Mouse (Mus musculus): Measurements from ENCODE around the gene Chmp6. TPM values are rescaled to one million over a fixed set of nuclear protein-coding genes. Genes with fewer than 3 reads are reported as not detected.

Gene Chmp6
- total and polyA plus RNA-seq, 3 experiments, result 58.3 to 76.7 TPM; not detected in 1

DNA sequence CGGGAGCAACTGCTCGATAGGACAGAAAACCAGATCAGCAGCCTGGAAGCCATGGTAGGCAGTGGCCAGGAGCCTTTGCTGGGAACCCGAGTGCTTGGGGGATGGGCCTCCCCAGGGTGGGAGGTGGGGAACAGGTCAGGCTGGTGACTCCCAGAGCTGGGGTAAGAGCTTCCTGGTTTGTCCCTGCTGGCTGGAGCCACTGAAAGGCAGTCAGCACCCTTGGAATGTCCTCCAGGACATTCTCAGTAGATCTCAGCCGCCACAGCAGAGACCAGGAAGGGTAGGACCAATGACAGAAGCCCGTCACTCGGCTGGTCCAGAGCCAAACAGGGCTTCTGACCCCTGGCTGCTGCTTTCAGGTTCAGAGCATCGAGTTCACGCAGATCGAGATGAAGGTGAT, 2.4 kb downstream of the Chmp6 start:
- Histone ChIP-seq H3K9me3 (replicated peaks; ENCODE audit: insufficient read depth, low read length) (no peaks in the 10 kb centered on the region), H3K27me3 (ENCODE audit: control insufficient read depth in 1 of 2, insufficient read depth in 2 of 2, low read length in 2 of 2) (no peaks in the 10 kb centered on the region), H3K4me3 (ENCODE audit: control insufficient read depth in 1 of 2, insufficient read depth in 1 of 2, low read depth in 2 of 2, low read length in 2 of 2) (no peak overlapping the region), H3K4me1 (ENCODE audit: control insufficient read depth in 1 of 2, insufficient read depth in 2 of 2, low read length in 2 of 2) (peaks cover 0 to 13% of the 10 kb centered on the region in 2 experiments; a peak in 3 of 4 replicates), H3K27ac (ENCODE audit: control insufficient read depth, low read depth, low read length) (no peak overlapping the region), H3K79me2 (ENCODE audit: control insufficient read depth, insufficient read depth, low read length, poor library complexity) (peaks cover 5% of the 10 kb centered on the region; the same call in 1 of the 2 replicates), H3K9ac (ENCODE audit: control insufficient read depth, low read depth, low read length, poor library complexity, severe bottlenecking) (no peak overlapping the region), H3K36me3 (ENCODE audit: control insufficient read depth in 1 of 2, insufficient read depth in 2 of 2, low read length in 2 of 2) (no peaks in the 10 kb centered on the region)
- DNase-seq (ENCODE audit: low read depth, low spot score), result no peak
- no peak for TF ChIP-seq EP300 (IDR thresholded peaks at IDR 0.05; ENCODE audit: low read depth in 1 of 2, low read length in 2 of 2)
- no peak for TF ChIP-seq GATA1 (IDR thresholded peaks at IDR 0.05; ENCODE audit: low read depth, low read length)
- no peak for TF ChIP-seq ELF1 (IDR thresholded peaks at IDR 0.05; ENCODE audit: low read depth, low read length)
- no peak for TF ChIP-seq SIN3A (IDR thresholded peaks at IDR 0.05; ENCODE audit: low read length)

DNA sequence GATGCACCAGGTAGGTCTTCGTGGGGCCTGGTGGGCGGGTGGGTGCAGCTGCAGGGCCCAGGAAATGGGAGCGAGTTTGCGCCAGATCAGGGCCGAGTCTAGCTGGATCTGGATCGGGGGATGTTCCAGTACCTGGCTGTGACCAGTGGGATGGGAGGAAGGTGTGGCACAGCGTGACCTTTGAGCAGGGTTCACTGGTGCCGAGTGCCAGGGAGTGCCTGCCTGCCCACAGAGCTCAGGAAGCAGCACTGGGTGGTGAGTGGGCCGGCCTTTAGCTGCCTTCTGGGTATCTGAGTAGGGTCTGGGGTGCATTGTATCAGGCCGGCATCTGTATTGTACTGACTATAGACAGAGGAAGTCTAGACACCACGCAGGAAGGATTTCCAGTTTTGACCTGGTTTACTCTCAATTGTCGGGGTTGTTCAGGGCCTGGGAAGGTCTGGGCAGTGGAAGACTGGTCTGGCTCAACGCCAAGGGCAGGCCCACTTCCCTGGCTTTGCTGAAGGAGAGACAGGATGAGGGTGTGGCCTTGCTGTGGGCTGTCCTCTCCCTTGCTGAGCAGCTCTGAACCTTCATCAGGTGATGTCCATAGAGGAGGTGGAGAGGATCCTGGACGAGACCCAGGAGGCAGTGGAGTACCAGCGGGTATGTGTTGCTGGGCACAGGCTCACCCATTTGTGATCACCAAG, 3.0 kb downstream of the Chmp6 start:
- TF ChIP-seq UBTF (IDR thresholded peaks at IDR 0.05; ENCODE audit: borderline replicate concordance, insufficient read depth, low read depth, low read length) (no peak), ZC3H11A (IDR thresholded peaks at IDR 0.05; ENCODE audit: low read depth, low read length) (no peak), ZKSCAN1 (IDR thresholded peaks at IDR 0.05; ENCODE audit: low read depth, low read length) (no peak), RCOR1 (IDR thresholded peaks at IDR 0.05; ENCODE audit: low read depth, low read length) (no peak)
- H3K36me3 ChIP-seq (ENCODE audit: control insufficient read depth in 1 of 2, insufficient read depth in 2 of 2, low read length in 2 of 2), result no peaks in the 10 kb centered on the region
- H3K9ac ChIP-seq (ENCODE audit: control insufficient read depth, low read depth, low read length, poor library complexity, severe bottlenecking), result no peak overlapping the region
- DNase-seq (ENCODE audit: low read depth, low spot score), result no peak
- no peak overlapping the region for H3K4me3 ChIP-seq (ENCODE audit: control insufficient read depth in 1 of 2, insufficient read depth in 1 of 2, low read depth in 2 of 2, low read length in 2 of 2)
- H3K27ac ChIP-seq (ENCODE audit: control insufficient read depth, low read depth, low read length), result no peak overlapping the region
- H3K9me3 ChIP-seq (replicated peaks; ENCODE audit: insufficient read depth, low read length), result no peaks in the 10 kb centered on the region
- H3K27me3 ChIP-seq (ENCODE audit: control insufficient read depth in 1 of 2, insufficient read depth in 2 of 2, low read length in 2 of 2), result no peaks in the 10 kb centered on the region
- H3K79me2 ChIP-seq (ENCODE audit: control insufficient read depth, insufficient read depth, low read length, poor library complexity), result peaks cover 5% of the 10 kb centered on the region; the same call in 1 of the 2 replicates
- H3K4me1 ChIP-seq (ENCODE audit: control insufficient read depth in 1 of 2, insufficient read depth in 2 of 2, low read length in 2 of 2), result peaks cover 0 to 13% of the 10 kb centered on the region in 2 experiments; a peak in 3 of 4 replicates

DNA sequence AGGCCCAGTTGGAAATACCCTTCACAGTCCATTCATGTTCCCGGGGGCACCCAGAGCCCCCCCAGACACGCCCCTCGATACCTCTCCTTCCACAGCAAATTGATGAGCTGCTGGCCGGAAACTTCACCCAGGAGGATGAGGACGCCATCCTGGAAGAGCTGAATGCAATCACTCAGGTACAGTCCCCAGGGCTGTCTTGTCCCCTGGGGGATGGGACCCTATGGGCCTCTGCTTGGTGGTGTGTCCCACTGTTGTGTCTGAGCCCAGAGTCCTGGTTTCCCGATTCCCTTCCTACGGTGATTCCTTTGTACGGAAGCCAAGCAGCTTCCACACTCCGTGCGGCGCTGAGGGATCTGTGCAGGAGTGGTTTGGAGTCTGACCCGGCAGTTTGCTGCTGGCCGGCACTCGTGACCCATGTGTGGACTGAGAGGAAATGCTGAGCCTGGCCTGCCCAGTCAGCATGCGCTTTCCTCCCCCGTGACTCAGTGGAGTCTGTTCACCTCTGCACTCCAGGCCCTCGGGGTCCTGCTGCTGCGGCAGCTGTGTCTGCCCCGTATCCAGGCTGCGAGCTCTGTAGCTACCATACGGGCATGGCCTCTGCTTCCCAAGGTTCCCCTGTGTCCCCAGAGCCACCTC, 3.7 kb downstream of the Chmp6 start:
- Histone ChIP-seq H3K4me3 (ENCODE audit: control insufficient read depth in 1 of 2, insufficient read depth in 1 of 2, low read depth in 2 of 2, low read length in 2 of 2) (no peak overlapping the region), H3K9me3 (replicated peaks; ENCODE audit: insufficient read depth, low read length) (no peaks in the 10 kb centered on the region), H3K27me3 (ENCODE audit: control insufficient read depth in 1 of 2, insufficient read depth in 2 of 2, low read length in 2 of 2) (no peaks in the 10 kb centered on the region), H3K79me2 (ENCODE audit: control insufficient read depth, insufficient read depth, low read length, poor library complexity) (peaks cover 5% of the 10 kb centered on the region; the same call in 1 of the 2 replicates), H3K9ac (ENCODE audit: control insufficient read depth, low read depth, low read length, poor library complexity, severe bottlenecking) (no peak overlapping the region), H3K27ac (ENCODE audit: control insufficient read depth, low read depth, low read length) (no peak overlapping the region), H3K36me3 (ENCODE audit: control insufficient read depth in 1 of 2, insufficient read depth in 2 of 2, low read length in 2 of 2) (no peaks in the 10 kb centered on the region), H3K4me1 (ENCODE audit: control insufficient read depth in 1 of 2, insufficient read depth in 2 of 2, low read length in 2 of 2) (peaks cover 0 to 13% of the 10 kb centered on the region in 2 experiments; a peak in 3 of 4 replicates)
- TF ChIP-seq EP300 (IDR thresholded peaks at IDR 0.05; ENCODE audit: low read depth in 1 of 2, low read length in 2 of 2) (no peak), TCF12 (IDR thresholded peaks at IDR 0.05; ENCODE audit: low read depth, low read length) (no peak), ZC3H11A (IDR thresholded peaks at IDR 0.05; ENCODE audit: low read depth, low read length) (no peak), BHLHE40 (IDR thresholded peaks at IDR 0.05; ENCODE audit: borderline replicate concordance, low read depth, low read length) (no peak), USF1 (IDR thresholded peaks at IDR 0.05; ENCODE audit: low read depth, low read length) (no peak), ZMIZ1 (IDR thresholded peaks at IDR 0.05; ENCODE audit: low read depth, low read length) (no peak), MEF2A (IDR thresholded peaks at IDR 0.05; ENCODE audit: extremely low read depth, insufficient replicate concordance, low read depth, low read length, poor library complexity, severe bottlenecking) (no peak), TAL1 (IDR thresholded peaks at IDR 0.05; ENCODE audit: low read length) (no peak), MXI1 (IDR thresholded peaks at IDR 0.05; ENCODE audit: low read depth, low read length) (no peak), MYC (IDR thresholded peaks at IDR 0.05; ENCODE audit: low read depth, low read length) (no peak), POLR2A (IDR thresholded peaks at IDR 0.05; ENCODE audit: control insufficient read depth in 1 of 2, insufficient read depth in 1 of 2, low read depth in 1 of 2, low read length in 2 of 2, poor library complexity in 1 of 2) (no peak), NRF1 (IDR thresholded peaks at IDR 0.05; ENCODE audit: insufficient read depth, low read depth, low read length, poor library complexity, severe bottlenecking) (no peak), CHD2 (IDR thresholded peaks at IDR 0.05; ENCODE audit: low read length) (no peak), HCFC1 (IDR thresholded peaks at IDR 0.05; ENCODE audit: low read depth, low read length) (no peak), E2F4 (IDR thresholded peaks at IDR 0.05; ENCODE audit: borderline replicate concordance, low read depth, low read length) (no peak), ZKSCAN1 (IDR thresholded peaks at IDR 0.05; ENCODE audit: low read depth, low read length) (no peak), RAD21 (IDR thresholded peaks at IDR 0.05; ENCODE audit: low read depth, low read length) (no peak), CHD1 (IDR thresholded peaks at IDR 0.05; ENCODE audit: low read depth, low read length) (no peak)
- no peak for DNase-seq (ENCODE audit: low read depth, low spot score)
